Mouse (Mus musculus) gastrocnemius, postnatal 14 days (tissue): ENCODE measurements at regions not wholly inside any gene's neighbourhood (a gene's known extent, or its start where the extent isn't known, plus 50 kb on each side); places are given as distances from the start of the nearest gene placed in this dataset.
A peak's percentile ranks its signal among the peaks of the same experiment; 100 is the strongest.
"Not testable (repeated sequence)": the region's sequence is repeated elsewhere in the genome, so short reads cannot be mapped to it uniquely, and the experiment has no call there.

ENCODE experiments used
- DNase-seq: peaks from one replicate; pipeline ENCODE4 v3.0.0; 2021; ENCODE audit warnings: mixed read lengths
- intact Hi-C: fragments of 180-260 bp; cut with DNase I; formaldehyde crosslinking; loops from one replicate; pipeline ENCODE4 v1.15.1; 2025; ENCODE audit warnings: low total_unique reads

DNA sequence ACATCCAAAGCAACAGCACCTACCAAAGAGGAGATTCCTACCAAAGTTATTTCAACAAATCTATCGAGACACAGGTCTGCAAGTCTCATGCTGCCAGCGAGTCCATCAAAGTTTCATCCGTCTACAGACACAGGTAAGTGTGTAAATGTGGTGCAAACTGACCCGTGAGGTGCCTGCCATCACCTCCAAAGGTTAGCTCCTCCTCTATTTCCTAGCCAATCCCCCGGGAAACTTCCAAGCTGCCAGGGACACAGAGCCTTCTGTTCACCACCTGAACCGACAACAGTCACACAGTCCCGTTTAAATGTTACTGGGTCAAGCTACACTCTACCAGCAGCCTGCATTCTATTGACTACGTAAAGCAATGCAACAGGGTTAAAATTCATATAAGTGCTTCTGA, 113.5 kb downstream of the Snurf start:
- intact Hi-C loops, DNase-seq: not testable (repeated sequence)

DNA sequence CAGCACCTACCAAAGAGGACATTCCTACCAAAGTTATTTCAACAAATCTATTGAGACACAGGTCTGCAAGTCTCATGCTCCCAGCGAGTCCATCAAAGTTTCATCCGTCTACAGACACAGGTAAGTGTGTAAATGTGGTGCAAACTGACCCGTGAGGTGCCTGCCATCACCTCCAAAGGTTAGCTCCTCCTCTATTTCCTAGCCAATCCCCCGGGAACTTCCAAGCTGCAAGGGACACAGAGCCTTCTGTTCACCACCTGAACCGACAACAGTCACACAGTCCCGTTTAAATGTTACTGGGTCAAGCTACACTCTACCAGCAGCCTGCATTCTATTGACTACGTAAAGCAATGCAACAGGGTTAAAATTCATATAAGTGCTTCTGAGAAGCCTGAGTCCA, 146.4 kb downstream of the Snurf start:
- intact Hi-C loops, result not testable (repeated sequence)
- peak; percentile 3 for DNase-seq
